9 mouse cellular contexts compared by ENCODE assay signal in genomic region chr11:73326485-73326886, GRCm38 (mm10). TPM values are rescaled to one million over a fixed set of nuclear protein-coding genes. Genes with fewer than 3 reads are reported as not detected.
DNase-seq lines count a peak whose midpoint lies in the region; ATAC-seq and TF ChIP-seq lines count a peak whose summit lies in the region.
"Had no signal": no experiment of that assay in that cellular context is flagged by ENCODE, and none has a peak within 500 bp of the region (broad histone marks: within the 10 kb centered on the region; RNA-seq: fewer than 3 reads in every experiment).

No protein-coding gene starts in this region.

- TF ChIP-seq CTCF in intestine, postnatal 0 days (IDR thresholded peaks at IDR 0.05; ENCODE audit: low read depth): no peak
- no peak for TF ChIP-seq CTCF in liver, embryonic 14.5 days (IDR thresholded peaks at IDR 0.05; ENCODE audit: low read depth)

- H3K36me3 ChIP-seq in intestine, postnatal 0 days (ENCODE audit: control insufficient read depth, insufficient read depth): no peaks in the 10 kb centered on the region
- H3K36me3 ChIP-seq in liver, embryonic 14.5 days (replicated peaks; ENCODE audit: control insufficient read depth, insufficient read depth, low read depth): no peaks in the 10 kb centered on the region
- no peaks in the 10 kb centered on the region for H3K36me3 ChIP-seq in forebrain, embryonic 14.5 days (ENCODE audit: control insufficient read depth, insufficient read depth, low read length)
- no peaks in the 10 kb centered on the region for H3K36me3 ChIP-seq in midbrain, embryonic 15.5 days (replicated peaks)
- H3K36me3 ChIP-seq: neural tube, embryonic 15.5 days had no signal

- H3K4me2 ChIP-seq in intestine, postnatal 0 days (replicated peaks; ENCODE audit: low read depth): no peak overlapping the region; the same call in 1 of the 2 replicates
- peak overlapping the region; percentile 28; the same call in 1 of the 2 replicates for H3K4me2 ChIP-seq in liver, embryonic 14.5 days (ENCODE audit: low read depth)
- no peak overlapping the region for H3K4me2 ChIP-seq in forebrain, embryonic 14.5 days (ENCODE audit: low read length)
- no peak overlapping the region for H3K4me2 ChIP-seq in midbrain, embryonic 15.5 days
- H3K4me2 ChIP-seq: neural tube, embryonic 15.5 days had no signal

- peak; percentile 20 for DNase-seq in urinary bladder, postnatal 14 days (ENCODE audit: low spot score)
- no peak for DNase-seq in urinary bladder, postnatal 4 days (ENCODE audit: low spot score in 2 of 2)
- peak; percentile 12 to 20 (median 17) for DNase-seq in liver, embryonic 14.5 days (ENCODE audit: low read depth in 3 of 3, low spot score in 3 of 3)
- no peak for DNase-seq in forebrain, embryonic 14.5 days (ENCODE audit: low spot score)

- H3K27me3 ChIP-seq in intestine, postnatal 0 days (replicated peaks; ENCODE audit: control insufficient read depth, insufficient read depth, low read length): no peaks in the 10 kb centered on the region
- H3K27me3 ChIP-seq in liver, embryonic 14.5 days (ENCODE audit: control insufficient read depth, insufficient read depth, low read length): no peaks in the 10 kb centered on the region
- H3K27me3 ChIP-seq in forebrain, embryonic 14.5 days (replicated peaks; ENCODE audit: control insufficient read depth, insufficient read depth, low read length): no peaks in the 10 kb centered on the region
- H3K27me3 ChIP-seq in midbrain, embryonic 15.5 days (replicated peaks): no peaks in the 10 kb centered on the region
- H3K27me3 ChIP-seq: neural tube, embryonic 15.5 days had no signal

- H3K4me3 ChIP-seq in intestine, postnatal 0 days (ENCODE audit: low read depth, low read length): peak overlapping the region; percentile 16; the same call in 1 of the 2 replicates
- peak overlapping the region; percentile 6 to 26; a peak in 2 of 4 replicates for H3K4me3 ChIP-seq in liver, embryonic 14.5 days (ENCODE audit: insufficient read depth in 1 of 2, low read depth in 2 of 2, low read length in 2 of 2)
- no peak overlapping the region for H3K4me3 ChIP-seq in forebrain, embryonic 14.5 days (ENCODE audit: low read depth, low read length)
- H3K4me3 ChIP-seq in midbrain, embryonic 15.5 days: no peak overlapping the region
- H3K4me3 ChIP-seq: neural tube, embryonic 15.5 days had no signal

- H3K27ac ChIP-seq in intestine, postnatal 0 days (ENCODE audit: low read depth, low read length): peak overlapping the region; percentile 81; the same call in 1 of the 2 replicates
- H3K27ac ChIP-seq in liver, embryonic 14.5 days: no peak overlapping the region
- no peak overlapping the region for H3K27ac ChIP-seq in forebrain, embryonic 14.5 days (ENCODE audit: low read depth, low read length)
- no peak overlapping the region for H3K27ac ChIP-seq in midbrain, embryonic 15.5 days
- H3K27ac ChIP-seq: neural tube, embryonic 15.5 days had no signal

- H3K9me3 ChIP-seq in intestine, postnatal 0 days (ENCODE audit: control insufficient read depth): no peaks in the 10 kb centered on the region
- no peaks in the 10 kb centered on the region for H3K9me3 ChIP-seq in liver, embryonic 14.5 days (ENCODE audit: control insufficient read depth, low read length)
- no peaks in the 10 kb centered on the region for H3K9me3 ChIP-seq in forebrain, embryonic 14.5 days (replicated peaks; ENCODE audit: control insufficient read depth, low read length)
- H3K9me3 ChIP-seq in midbrain, embryonic 15.5 days: no peaks in the 10 kb centered on the region; the same call in 1 of the 2 replicates
- H3K9me3 ChIP-seq: neural tube, embryonic 15.5 days had no signal

- ATAC-seq in intestine, postnatal 0 days: peak; percentile 97
- peak; percentile 75; the same call in 1 of the 2 replicates for ATAC-seq in liver, embryonic 14.5 days (ENCODE audit: insufficient read depth)
- no peak for ATAC-seq in forebrain, embryonic 14.5 days
- no peak for ATAC-seq in cerebellum, adult (ENCODE audit: insufficient number of reproducible peaks, low FRiP score, low TSS enrichment)
- no peak for ATAC-seq in midbrain, embryonic 15.5 days (replicated peaks)

- H3K4me1 ChIP-seq in intestine, postnatal 0 days (replicated peaks; ENCODE audit: control insufficient read depth, insufficient read depth, low read length): no peaks in the 10 kb centered on the region; the same call in 1 of the 2 replicates
- 0 out of 4 replicates have a peak, but pooled peaks cover 0 to 2% of the 10 kb centered on the region in 2 experiments for H3K4me1 ChIP-seq in liver, embryonic 14.5 days (replicated peaks; ENCODE audit: control insufficient read depth in 2 of 2, insufficient read depth in 2 of 2, low read length in 1 of 2)
- H3K4me1 ChIP-seq in forebrain, embryonic 14.5 days (ENCODE audit: control insufficient read depth, insufficient read depth, low read length): no peaks in the 10 kb centered on the region
- H3K4me1 ChIP-seq in midbrain, embryonic 15.5 days: no peaks in the 10 kb centered on the region

- no peak for TF ChIP-seq EP300 in liver, embryonic 14.5 days (IDR thresholded peaks at IDR 0.05; ENCODE audit: low read depth)

- 11% methylated on average over 12 of the region's 12 CpGs for WGBS in intestine, postnatal 0 days
- 22% methylated on average over 12 of the region's 12 CpGs for WGBS in liver, embryonic 14.5 days (ENCODE audit: insufficient replicate concordance)
- 79% methylated on average over 12 of the region's 12 CpGs for WGBS in forebrain, embryonic 14.5 days
- 74% methylated on average over 12 of the region's 12 CpGs for WGBS in midbrain, embryonic 15.5 days

- H3K9ac ChIP-seq in intestine, postnatal 0 days (ENCODE audit: low read depth, low read length): no peak overlapping the region
- H3K9ac ChIP-seq in liver, embryonic 14.5 days (replicated peaks): no peak overlapping the region
- no peak overlapping the region for H3K9ac ChIP-seq in forebrain, embryonic 14.5 days (ENCODE audit: low read length)
- no peak overlapping the region for H3K9ac ChIP-seq in midbrain, embryonic 15.5 days
- H3K9ac ChIP-seq: neural tube, embryonic 15.5 days had no signal

RNA-seq across cellular contexts. Expression of gene Aspa, which starts 2.9 kb away (rescaled TPM):
- polyA plus RNA-seq in intestine, postnatal 0 days (2015; fragmentation: Nextera tagmentation; extraction: Ambion mirVana): 8.4 and 13.5 TPM in 2 replicates
- polyA plus RNA-seq in liver, embryonic 14.5 days (2012; rRNA removed): 1.6 and 2.2 TPM in 2 replicates
- 2.5 and 3.2 TPM in 2 replicates for polyA plus RNA-seq in liver, embryonic 14.5 days (2014; fragmentation: Nextera tagmentation; extraction: Ambion mirVana)
- 0.74 and 0.91 TPM in 2 replicates for polyA plus RNA-seq in forebrain, embryonic 14.5 days (2014; fragmentation: Nextera tagmentation; extraction: Ambion mirVana)
- 1.2 and 1.4 TPM in 2 replicates for polyA plus RNA-seq in midbrain, embryonic 15.5 days (2015; fragmentation: Nextera tagmentation; extraction: Ambion mirVana)

RNA-seq across cellular contexts. Expression of gene Gm49340, which starts 3.1 kb away (rescaled TPM):
- polyA plus RNA-seq in intestine, postnatal 0 days (2015; fragmentation: Nextera tagmentation; extraction: Ambion mirVana): not detected in 2 replicates
- 0.12 TPM in 2 replicates for polyA plus RNA-seq in liver, embryonic 14.5 days (2012; rRNA removed)
- not detected in 2 replicates for polyA plus RNA-seq in liver, embryonic 14.5 days (2014; fragmentation: Nextera tagmentation; extraction: Ambion mirVana)
- not detected in 2 replicates for polyA plus RNA-seq in forebrain, embryonic 14.5 days (2014; fragmentation: Nextera tagmentation; extraction: Ambion mirVana)
- not detected in 2 replicates for polyA plus RNA-seq in midbrain, embryonic 15.5 days (2015; fragmentation: Nextera tagmentation; extraction: Ambion mirVana)
- polyA plus RNA-seq: heart, embryonic 16.5 days; neural tube, embryonic 15.5 days had no signal

RNA-seq across cellular contexts. Expression of gene Spata22, which starts 3.1 kb away (rescaled TPM):
- polyA plus RNA-seq in intestine, postnatal 0 days (2015; fragmentation: Nextera tagmentation; extraction: Ambion mirVana): 0.14 and 0.16 TPM in 2 replicates
- polyA plus RNA-seq in liver, embryonic 14.5 days (2012; rRNA removed): 1.3 and 2.0 TPM in 2 replicates
- 0.64 and 1.0 TPM in 2 replicates for polyA plus RNA-seq in liver, embryonic 14.5 days (2014; fragmentation: Nextera tagmentation; extraction: Ambion mirVana)
- polyA plus RNA-seq in forebrain, embryonic 14.5 days (2014; fragmentation: Nextera tagmentation; extraction: Ambion mirVana): not detected in 2 replicates
- polyA plus RNA-seq in midbrain, embryonic 15.5 days (2015; fragmentation: Nextera tagmentation; extraction: Ambion mirVana): 0.13 and 0.22 TPM in 2 replicates
- polyA plus RNA-seq: heart, embryonic 16.5 days had no signal

RNA-seq across cellular contexts. Expression of gene Olfr20, which starts 24.1 kb away (rescaled TPM):
- not detected in 2 replicates for polyA plus RNA-seq in intestine, postnatal 0 days (2015; fragmentation: Nextera tagmentation; extraction: Ambion mirVana)
- polyA plus RNA-seq in liver, embryonic 14.5 days (2012; rRNA removed): 0.31 and 0.47 TPM in 2 replicates
- 0.05 TPM in 1 of 2 replicates, not detected in the other for polyA plus RNA-seq in liver, embryonic 14.5 days (2014; fragmentation: Nextera tagmentation; extraction: Ambion mirVana)
- polyA plus RNA-seq in forebrain, embryonic 14.5 days (2014; fragmentation: Nextera tagmentation; extraction: Ambion mirVana): not detected in 2 replicates
- not detected in 2 replicates for polyA plus RNA-seq in midbrain, embryonic 15.5 days (2015; fragmentation: Nextera tagmentation; extraction: Ambion mirVana)
- polyA plus RNA-seq: heart, embryonic 16.5 days; neural tube, embryonic 15.5 days had no signal

RNA-seq across cellular contexts. Expression of gene Olfr376, which starts 44.6 kb away (rescaled TPM):
- not detected in 2 replicates for polyA plus RNA-seq in intestine, postnatal 0 days (2015; fragmentation: Nextera tagmentation; extraction: Ambion mirVana)
- not detected in 2 replicates for polyA plus RNA-seq in liver, embryonic 14.5 days (2012; rRNA removed)
- polyA plus RNA-seq in liver, embryonic 14.5 days (2014; fragmentation: Nextera tagmentation; extraction: Ambion mirVana): not detected in 2 replicates
- not detected in 2 replicates for polyA plus RNA-seq in forebrain, embryonic 14.5 days (2014; fragmentation: Nextera tagmentation; extraction: Ambion mirVana)
- polyA plus RNA-seq in midbrain, embryonic 15.5 days (2015; fragmentation: Nextera tagmentation; extraction: Ambion mirVana): not detected in 2 replicates
- polyA plus RNA-seq: heart, embryonic 16.5 days; neural tube, embryonic 15.5 days had no signal

Comparison
In these comparisons a context has a peak if more than half of its experiments do, and no peak if none do; other contexts are left out.
1. DNase-seq: peak in urinary bladder, postnatal 14 days (single experiment) and liver, embryonic 14.5 days (3 of 3); none in urinary bladder, postnatal 4 days (0 of 2) and forebrain, embryonic 14.5 days (single experiment).
2. ATAC-seq: peak in intestine, postnatal 0 days (single experiment) and liver, embryonic 14.5 days (single experiment); none in forebrain, embryonic 14.5 days (single experiment), cerebellum, adult (single experiment) and midbrain, embryonic 15.5 days (single experiment).
3. H3K4me3 ChIP-seq: peak in intestine, postnatal 0 days (single experiment) and liver, embryonic 14.5 days (2 of 2); none in forebrain, embryonic 14.5 days (single experiment) and midbrain, embryonic 15.5 days (single experiment).